Comparison of ENCODE assay signal across 8 mouse cellular contexts in the genomic region with DNA sequence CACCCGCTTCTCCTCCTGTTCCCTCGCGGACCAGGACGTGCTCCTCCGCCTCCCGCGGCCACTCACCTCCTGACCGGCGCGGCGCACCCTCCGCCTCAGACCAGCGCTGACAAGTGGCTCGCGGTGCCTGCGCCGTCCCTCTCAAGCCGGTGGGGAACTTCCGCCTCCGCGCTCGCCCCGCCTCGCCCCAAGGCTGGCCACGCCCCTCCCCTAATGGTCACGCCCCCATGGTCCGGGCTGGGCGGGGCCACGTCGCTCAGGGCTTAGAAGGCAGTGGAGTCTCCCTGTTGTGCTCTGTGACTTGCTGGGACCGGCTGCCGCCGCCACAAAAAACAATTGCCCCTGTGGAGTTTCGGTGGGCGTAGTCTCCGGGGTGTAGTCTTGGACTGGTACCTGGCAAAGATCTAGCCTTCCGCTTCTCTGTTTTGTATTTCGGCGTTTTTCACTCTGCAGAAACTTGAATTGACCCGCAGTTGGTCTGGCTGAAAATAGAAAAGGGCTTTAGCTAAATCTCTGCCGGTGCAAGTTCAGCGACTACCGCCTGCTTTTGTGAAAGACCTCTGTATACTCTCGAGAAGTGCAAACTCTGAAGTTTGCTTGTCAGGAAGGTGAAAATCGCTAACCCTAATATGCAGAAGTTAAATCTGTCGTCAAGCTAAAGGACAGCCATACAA. TPM values are rescaled to one million over a fixed set of nuclear protein-coding genes. Genes with fewer than 3 reads are reported as not detected.
DNase-seq lines count a peak whose midpoint lies in the region; ATAC-seq and TF ChIP-seq lines count a peak whose summit lies in the region.

A gene (minus strand): TSS at position 177 of the 674 bp plus-strand sequence.

- H3K9me3 ChIP-seq in heart, embryonic 10.5 days: no peaks in the 10 kb centered on the region
- H3K9me3 ChIP-seq in kidney, embryonic 16.5 days (ENCODE audit: low read length): no peaks in the 10 kb centered on the region

- peaks cover 9% of the 10 kb centered on the region; the same call in 1 of the 2 replicates for H3K36me3 ChIP-seq in heart, embryonic 10.5 days
- no peaks in the 10 kb centered on the region for H3K36me3 ChIP-seq in kidney, embryonic 16.5 days (ENCODE audit: insufficient read depth, low read length)
- 0 out of 2 replicates have a peak, but pooled peaks cover 2% of the 10 kb centered on the region for H3K36me3 ChIP-seq in liver, adult 2 months (ENCODE audit: control insufficient read depth, insufficient read depth, low read length)
- H3K36me3 ChIP-seq in myocyte (ENCODE audit: control insufficient read depth, insufficient read depth): peaks cover 7% of the 10 kb centered on the region
- H3K36me3 ChIP-seq in splenic B cell, adult 2 months (ENCODE audit: control insufficient read depth, insufficient read depth, low read length, poor library complexity, severe bottlenecking): no peaks in the 10 kb centered on the region

- H3ac ChIP-seq in myocyte (ENCODE audit: control insufficient read depth, insufficient read length): peak within 1 kb of the TSS; percentile 64

- peak within 1 kb of the TSS; percentile 86 for H3K27ac ChIP-seq in bone marrow macrophage, adult 2 months (ENCODE audit: insufficient read depth, low read depth, low read length)
- H3K27ac ChIP-seq in embryonic fibroblast, embryonic 13.5 days (ENCODE audit: insufficient read depth, low read length): peak within 1 kb of the TSS; percentile 87
- H3K27ac ChIP-seq in heart, embryonic 10.5 days: peak within 1 kb of the TSS; percentile 95
- peak within 1 kb of the TSS; percentile 91 for H3K27ac ChIP-seq in kidney, embryonic 16.5 days (ENCODE audit: low read length)
- peak within 1 kb of the TSS; percentile 89 for H3K27ac ChIP-seq in liver, adult 2 months (replicated peaks; ENCODE audit: insufficient read depth, low read depth, low read length)

- peaks cover 5% of the 10 kb centered on the region for H3K4me1 ChIP-seq in bone marrow macrophage, adult 2 months (ENCODE audit: control insufficient read depth, insufficient read depth, low read length)
- H3K4me1 ChIP-seq in embryonic fibroblast, embryonic 13.5 days (ENCODE audit: control insufficient read depth, insufficient read depth, low read length): no peaks in the 10 kb centered on the region; the same call in 1 of the 2 replicates
- H3K4me1 ChIP-seq in heart, embryonic 10.5 days: peaks cover 4% of the 10 kb centered on the region
- H3K4me1 ChIP-seq in kidney, embryonic 16.5 days (ENCODE audit: insufficient read depth, low read length): peaks cover 9% of the 10 kb centered on the region
- H3K4me1 ChIP-seq in liver, adult 2 months (ENCODE audit: control insufficient read depth, insufficient read depth, low read length): peaks cover 4% of the 10 kb centered on the region; the same call in 1 of the 2 replicates

- peak within 1 kb of the TSS; percentile 91 for H3K4me3 ChIP-seq in bone marrow macrophage, adult 2 months (ENCODE audit: insufficient read depth, low read length)
- peak within 1 kb of the TSS; percentile 81 for H3K4me3 ChIP-seq in embryonic fibroblast, embryonic 13.5 days (ENCODE audit: insufficient read depth, low read length)
- peak within 1 kb of the TSS; percentile 77 for H3K4me3 ChIP-seq in heart, embryonic 10.5 days
- H3K4me3 ChIP-seq in kidney, embryonic 16.5 days (ENCODE audit: low read length): peak within 1 kb of the TSS; percentile 78
- peak within 1 kb of the TSS; percentile 88 for H3K4me3 ChIP-seq in liver, adult 2 months (ENCODE audit: insufficient read depth, low read depth, low read length)
- H3K4me3 ChIP-seq in myocyte: peak within 1 kb of the TSS; percentile 60

- WGBS in heart, embryonic 10.5 days: under 1% methylated on average over 44 of the region's 46 CpGs
- 0% methylated on average over 40 of the region's 46 CpGs for WGBS in kidney, embryonic 16.5 days
- WGBS in liver, adult 2 months: under 1% methylated on average over 46 of the region's 46 CpGs

- ATAC-seq in kidney, embryonic 16.5 days (ENCODE audit: low FRiP score, low TSS enrichment): peak; percentile 98

- TF ChIP-seq CTCF in bone marrow macrophage, adult 2 months (IDR thresholded peaks at IDR 0.05; ENCODE audit: low read depth, low read length): no peak
- TF ChIP-seq CTCF in embryonic fibroblast, embryonic 13.5 days (IDR thresholded peaks at IDR 0.05; ENCODE audit: borderline replicate concordance, insufficient read depth, low read length): no peak
- no peak for TF ChIP-seq CTCF in liver, adult 2 months (IDR thresholded peaks at IDR 0.05; ENCODE audit: low read depth, low read length)

- peak within 1 kb of the TSS; percentile 90 for H3K9ac ChIP-seq in kidney, embryonic 16.5 days (replicated peaks; ENCODE audit: low read length)
- H3K9ac ChIP-seq in liver, adult 2 months (ENCODE audit: low read depth, low read length): peak within 1 kb of the TSS; percentile 97

- peak; percentile 96 for DNase-seq in A20 (ENCODE audit: low read depth, low spot score)
- peak; percentile 97 for DNase-seq in heart, embryonic 10.5 days (ENCODE audit: low spot score)
- DNase-seq in liver, adult 2 months (ENCODE audit: extremely low read depth, low read depth, low spot score): peak; percentile 78
- peak; percentile 94 for DNase-seq in splenic B cell, adult 2 months (ENCODE audit: low read depth, low spot score)

- H3K27me3 ChIP-seq in heart, embryonic 10.5 days (ENCODE audit: insufficient read depth, poor library complexity, severe bottlenecking): no peaks in the 10 kb centered on the region
- no peaks in the 10 kb centered on the region for H3K27me3 ChIP-seq in kidney, embryonic 16.5 days (ENCODE audit: insufficient read depth, low read length)
- no peaks in the 10 kb centered on the region for H3K27me3 ChIP-seq in liver, adult 2 months (ENCODE audit: control insufficient read depth, insufficient read depth, low read length)
- no peaks in the 10 kb centered on the region for H3K27me3 ChIP-seq in myocyte (ENCODE audit: control insufficient read depth, insufficient read depth, insufficient read length)
- no peaks in the 10 kb centered on the region for H3K27me3 ChIP-seq in splenic B cell, adult 2 months (ENCODE audit: control insufficient read depth, insufficient read depth, low read length, poor library complexity, severe bottlenecking)

- H3K4me2 ChIP-seq in kidney, embryonic 16.5 days (replicated peaks; ENCODE audit: low read depth, low read length): peak within 1 kb of the TSS; percentile 81
- peak within 1 kb of the TSS; percentile 97 for H3K4me2 ChIP-seq in myocyte (ENCODE audit: low read depth)

- TF ChIP-seq POLR2A in bone marrow macrophage, adult 2 months (IDR thresholded peaks at IDR 0.05; ENCODE audit: borderline replicate concordance, low read depth, low read length): no peak
- TF ChIP-seq POLR2A in embryonic fibroblast, embryonic 13.5 days (IDR thresholded peaks at IDR 0.05; ENCODE audit: low read depth, low read length): peak; percentile 99
- peak; percentile 97 for TF ChIP-seq POLR2A in liver, adult 2 months (IDR thresholded peaks at IDR 0.05; ENCODE audit: extremely low read depth, insufficient read depth, low read length)
- peak; percentile 99 for TF ChIP-seq POLR2A in myocyte (IDR thresholded peaks at IDR 0.05; ENCODE audit: insufficient read length, low read depth)

- H3K79me2 ChIP-seq in liver, adult 2 months (ENCODE audit: control insufficient read depth, insufficient read depth, low read length): peaks cover 5% of the 10 kb centered on the region; the same call in 1 of the 2 replicates
- peaks cover 40% of the 10 kb centered on the region for H3K79me2 ChIP-seq in myocyte (ENCODE audit: control insufficient read depth, insufficient read depth)

TF ChIP-seq in myocyte, 11 proteins besides CTCF, POLR2A, EP300 and RAD21:
- TF ChIP-seq CEBPB (IDR thresholded peaks at IDR 0.05; ENCODE audit: insufficient read depth, poor library complexity, severe bottlenecking): no peak
- no peak for TF ChIP-seq E2F4 (IDR thresholded peaks at IDR 0.05; ENCODE audit: insufficient read depth)
- peak in 2 of 3 experiments; percentile 52 to 71 for TF ChIP-seq MYOG (IDR thresholded peaks at IDR 0.05; ENCODE audit: control insufficient read depth in 1 of 3, insufficient read depth in 1 of 3, insufficient read length in 2 of 3, low read depth in 2 of 3)
- TF ChIP-seq TCF3 (IDR thresholded peaks at IDR 0.05; ENCODE audit: insufficient read length, low read depth): peak; percentile 3
- peak; percentile 76 for TF ChIP-seq SRF (IDR thresholded peaks at IDR 0.05; ENCODE audit: control insufficient read depth, insufficient read length, low read depth)
- TF ChIP-seq MYOD1 (IDR thresholded peaks at IDR 0.05; ENCODE audit: control insufficient read depth in 1 of 3, insufficient read length in 2 of 3, low read depth in 2 of 3): peak in 2 of 3 experiments; percentile 22 to 64
- TF ChIP-seq POLR2AphosphoS2 (IDR thresholded peaks at IDR 0.05; ENCODE audit: insufficient read length, low read depth): peak; percentile 98
- no peak for TF ChIP-seq USF1 (IDR thresholded peaks at IDR 0.05; ENCODE audit: low read depth)
- TF ChIP-seq MAX (IDR thresholded peaks at IDR 0.05; ENCODE audit: low read depth): no peak
- TF ChIP-seq REST (IDR thresholded peaks at IDR 0.05; ENCODE audit: insufficient read depth, insufficient read length): peak; percentile 44
- TF ChIP-seq TCF12 (IDR thresholded peaks at IDR 0.05; ENCODE audit: insufficient read depth, poor library complexity, severe bottlenecking): no peak

RNA-seq across cellular contexts. Expression of the gene that starts here (rescaled TPM):
- 60.9 and 64.9 TPM in 2 replicates for polyA plus RNA-seq in bone marrow macrophage, adult 2 months (2012; ENCODE audit: insufficient read depth, insufficient read length, missing spikeins)
- polyA plus RNA-seq in embryonic fibroblast, embryonic 13.5 days (2011; ENCODE audit: insufficient read length, low read depth, missing spikeins): 192 and 292 TPM in 2 replicates
- polyA plus RNA-seq in heart, embryonic 10.5 days (2016; fragmentation: Nextera tagmentation; extraction: Ambion mirVana): 162 and 264 TPM in 2 replicates
- polyA plus RNA-seq in kidney, embryonic 16.5 days (2015; fragmentation: Nextera tagmentation; extraction: Ambion mirVana): 47.9 and 50.7 TPM in 2 replicates
- 31.4 and 33.6 TPM in 2 replicates for total RNA-seq in liver, adult 2 months (2014; rRNA removed)
- 42.6 and 45.8 TPM in 2 replicates for polyA plus RNA-seq in liver, adult 2 months (2012; rRNA removed)
- polyA plus RNA-seq in myocyte (2012; fragmentation: generic; extraction: Trizol): 63.4 TPM

Comparison
In these comparisons a context has a peak if more than half of its experiments do, and no peak if none do; other contexts are left out.
1. Peak in every context shown above with its lines: DNase-seq, ATAC-seq, H3K4me3 ChIP-seq and H3K27ac ChIP-seq.